Mouse (Mus musculus) cerebellum, postnatal 14 days (tissue): ENCODE measurements around the gene Npff.

ENCODE experiments used
- DNase-seq, 2 experiments: peaks; one replicate each; pipeline ENCODE4 v3.0.0; 2021; ENCODE audit warnings: mixed read lengths in 2 of 2

Gene Npff

GRCm38 (mm10) chr15:102503924-102504782 lies 20.6 kb downstream of the Npff start:
- no peak for DNase-seq

GRCm38 (mm10) chr15:102503447-102503846 lies 21.3 kb downstream of the Npff start, which contains the start of gene Gm10337:
Gene Gm10337, plus strand, starts transcription at chr15:102503722.
- DNase-seq: no peak

GRCm38 (mm10) chr15:102502254-102502840 lies 22.4 kb downstream of the Npff start:
- DNase-seq: no peak

GRCm38 (mm10) chr15:102501084-102501814 lies 23.5 kb downstream of the Npff start:
- DNase-seq: no peak

- DNase-seq: no peak
Observed at GRCm38 (mm10) chr15:102500479-102500878, 24.3 kb downstream of the Npff start.

GRCm38 (mm10) chr15:102499851-102500250 lies 24.9 kb downstream of the Npff start:
- DNase-seq: no peak

GRCm38 (mm10) chr15:102499370-102499769 lies 25.4 kb downstream of the Npff start:
- no peak for DNase-seq

GRCm38 (mm10) chr15:102498322-102498721 lies 26.4 kb downstream of the Npff start:
- DNase-seq: no peak

- no peak for DNase-seq
Observed at GRCm38 (mm10) chr15:102487664-102488063, 37.1 kb downstream of the Npff start.

- DNase-seq: no peak
Observed at GRCm38 (mm10) chr15:102485853-102486252, 38.9 kb downstream of the Npff start.

GRCm38 (mm10) chr15:102483136-102483535 lies 41.6 kb downstream of the Npff start:
- no peak for DNase-seq

- no peak for DNase-seq
Observed at GRCm38 (mm10) chr15:102474520-102474919, 50.2 kb downstream of the Npff start.
